Mouse (Mus musculus): Measurements from ENCODE around the gene Trap1. TPM values are rescaled to one million over a fixed set of nuclear protein-coding genes. Genes with fewer than 3 reads are reported as not detected.

Gene Trap1
- 90.9 and 94.2 TPM in 2 replicates for polyA plus RNA-seq (2012; rRNA removed)

DNA sequence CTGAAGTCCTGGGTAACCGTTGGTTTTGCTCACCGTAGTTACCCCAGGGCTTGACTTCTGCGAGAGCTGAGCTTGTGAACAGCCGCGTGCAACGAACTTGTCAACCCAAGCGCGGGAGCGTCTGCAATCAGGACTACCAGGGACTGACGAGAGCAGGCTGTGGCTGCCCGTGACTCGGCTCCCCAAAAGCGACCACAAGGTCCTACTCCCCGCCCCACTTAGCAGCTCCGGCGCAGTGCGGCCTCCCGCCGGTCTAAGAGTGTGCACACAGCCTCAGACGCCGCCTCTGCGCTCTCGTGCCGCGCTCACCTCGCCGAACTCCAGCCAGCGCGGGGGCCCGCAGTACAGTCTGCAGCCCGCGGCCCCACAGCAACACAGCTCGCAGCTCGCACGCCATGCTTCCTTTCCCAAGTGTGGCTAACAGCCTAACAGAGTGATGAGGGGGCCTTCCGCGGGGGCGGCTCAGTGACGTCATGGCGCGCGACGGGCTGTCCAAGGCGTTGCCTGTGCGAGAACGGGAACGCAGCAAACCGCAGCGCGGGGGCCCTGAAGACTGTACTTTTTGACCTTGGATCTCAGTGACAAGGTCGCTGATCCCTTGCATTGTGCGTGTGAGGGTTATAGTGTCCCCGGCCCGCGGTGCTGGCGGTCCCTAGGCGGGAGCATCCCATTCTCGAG is at the start of gene Trap1:
Gene Trap1, minus strand, starts transcription at position 444 of the 678 bp plus-strand sequence.
- peaks cover 11% of the 10 kb centered on the region for H3K4me1 ChIP-seq (replicated peaks; ENCODE audit: control insufficient read depth, insufficient read depth, low read length)
- no peaks in the 10 kb centered on the region for H3K27me3 ChIP-seq (ENCODE audit: control insufficient read depth, insufficient read depth, low read length)
- H3K4me3 ChIP-seq (ENCODE audit: control insufficient read depth, insufficient read depth, low read length), result peak within 1 kb of the TSS; percentile 90
- TF ChIP-seq POLR2A (IDR thresholded peaks at IDR 0.05; ENCODE audit: control insufficient read depth, extremely low read depth, insufficient read depth, low read length, poor library complexity), result peak; percentile 64
- no peak for TF ChIP-seq CTCF (IDR thresholded peaks at IDR 0.05; ENCODE audit: borderline replicate concordance, control insufficient read depth, extremely low read depth, insufficient read depth, low read length, poor library complexity)
- H3K36me3 ChIP-seq (ENCODE audit: control insufficient read depth, insufficient read depth, low read length), result no peaks in the 10 kb centered on the region
- peak; percentile 96 for DNase-seq
- peak within 1 kb of the TSS; percentile 66 for H3K27ac ChIP-seq (ENCODE audit: control insufficient read depth, insufficient read depth, low read length)
- under 1% methylated on average over 58 of the region's 58 CpGs for WGBS

DNA sequence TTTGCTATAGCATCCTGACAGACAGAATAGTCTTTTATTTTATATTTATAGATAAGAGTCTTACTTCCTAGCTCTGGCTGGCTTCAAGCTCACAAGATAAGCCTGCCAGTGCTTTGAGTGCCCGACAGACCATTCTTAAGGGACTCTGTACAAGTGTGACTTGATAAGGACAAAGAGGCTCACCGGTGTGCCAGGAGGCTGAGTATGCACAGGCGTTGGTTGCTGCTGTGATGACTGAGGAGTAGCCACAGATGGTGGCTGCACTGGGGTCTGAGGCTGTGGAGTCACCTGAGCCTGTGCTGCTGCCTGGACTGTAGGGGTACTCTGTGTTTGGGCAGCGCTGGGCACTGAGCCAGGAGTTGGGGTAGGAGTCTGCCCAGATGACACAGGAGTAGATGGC is 39.4 kb upstream of the Trap1 start:
- Histone ChIP-seq H3K4me1 (replicated peaks; ENCODE audit: control insufficient read depth, insufficient read depth, low read length) (no peaks in the 10 kb centered on the region), H3K36me3 (ENCODE audit: control insufficient read depth, insufficient read depth, low read length) (peaks cover 89% of the 10 kb centered on the region), H3K4me3 (ENCODE audit: control insufficient read depth, insufficient read depth, low read length) (no peak overlapping the region), H3K27ac (ENCODE audit: control insufficient read depth, insufficient read depth, low read length) (no peak overlapping the region), H3K27me3 (ENCODE audit: control insufficient read depth, insufficient read depth, low read length) (no peaks in the 10 kb centered on the region)
- TF ChIP-seq CTCF (IDR thresholded peaks at IDR 0.05; ENCODE audit: borderline replicate concordance, control insufficient read depth, extremely low read depth, insufficient read depth, low read length, poor library complexity), result no peak
- WGBS, result 98% methylated on average over 4 of the region's 4 CpGs
- no peak for DNase-seq

DNA sequence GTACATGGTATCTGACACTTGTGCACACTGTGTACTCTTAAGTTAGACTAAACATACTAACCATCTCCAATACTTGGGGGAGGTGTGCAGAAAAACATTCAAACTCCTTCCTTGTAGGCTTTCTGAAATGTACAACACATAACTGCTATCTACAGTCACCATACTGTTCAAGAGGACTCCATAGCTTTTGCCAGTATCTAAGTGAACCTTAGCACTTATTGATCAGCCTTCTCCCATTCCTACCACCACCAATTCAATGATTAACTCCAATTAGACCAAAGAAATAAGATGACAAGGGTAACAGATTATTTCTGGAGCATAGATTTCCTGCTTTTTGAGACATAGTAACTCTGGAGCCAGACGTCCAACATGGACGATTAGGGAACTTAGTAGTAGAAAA is 22.7 kb upstream of the Trap1 start:
- DNase-seq, result no peak
- TF ChIP-seq POLR2A (IDR thresholded peaks at IDR 0.05; ENCODE audit: control insufficient read depth, extremely low read depth, insufficient read depth, low read length, poor library complexity), result no peak
- TF ChIP-seq CTCF (IDR thresholded peaks at IDR 0.05; ENCODE audit: borderline replicate concordance, control insufficient read depth, extremely low read depth, insufficient read depth, low read length, poor library complexity), result no peak
- H3K36me3 ChIP-seq (ENCODE audit: control insufficient read depth, insufficient read depth, low read length), result peaks cover 45% of the 10 kb centered on the region
- H3K27me3 ChIP-seq (ENCODE audit: control insufficient read depth, insufficient read depth, low read length), result no peaks in the 10 kb centered on the region
- H3K27ac ChIP-seq (ENCODE audit: control insufficient read depth, insufficient read depth, low read length), result no peak overlapping the region
- WGBS, result 94% methylated on average over 2 of the region's 2 CpGs
- H3K4me3 ChIP-seq (ENCODE audit: control insufficient read depth, insufficient read depth, low read length), result no peak overlapping the region
- no peaks in the 10 kb centered on the region for H3K4me1 ChIP-seq (replicated peaks; ENCODE audit: control insufficient read depth, insufficient read depth, low read length)

DNA sequence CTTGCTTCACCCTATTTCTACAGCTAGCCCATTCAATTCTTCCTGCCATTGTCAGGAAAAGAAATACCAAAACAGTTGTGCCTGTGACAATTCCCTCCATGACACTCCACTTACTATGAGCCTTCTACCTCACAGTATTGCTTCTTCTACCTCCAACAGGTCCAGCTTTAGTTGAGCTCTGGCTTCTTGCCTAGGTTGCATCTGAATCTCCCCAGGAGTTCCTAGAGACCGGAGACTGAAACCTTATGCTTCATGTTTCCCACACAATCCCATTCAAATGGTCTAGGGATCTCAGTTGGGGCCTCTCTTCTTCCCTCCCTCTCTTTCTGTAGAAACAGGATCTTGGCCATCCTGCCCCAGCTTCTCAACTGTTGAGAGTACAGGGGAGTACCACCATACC is 19.9 kb upstream of the Trap1 start:
- Histone ChIP-seq H3K36me3 (ENCODE audit: control insufficient read depth, insufficient read depth, low read length) (peaks cover 67% of the 10 kb centered on the region), H3K4me3 (ENCODE audit: control insufficient read depth, insufficient read depth, low read length) (no peak overlapping the region), H3K27ac (ENCODE audit: control insufficient read depth, insufficient read depth, low read length) (no peak overlapping the region), H3K27me3 (ENCODE audit: control insufficient read depth, insufficient read depth, low read length) (no peaks in the 10 kb centered on the region), H3K4me1 (replicated peaks; ENCODE audit: control insufficient read depth, insufficient read depth, low read length) (no peaks in the 10 kb centered on the region)
- DNase-seq, result no peak
- WGBS, result 100% methylated on average over 1 of the region's 1 CpGs
- TF ChIP-seq CTCF (IDR thresholded peaks at IDR 0.05; ENCODE audit: borderline replicate concordance, control insufficient read depth, extremely low read depth, insufficient read depth, low read length, poor library complexity), result no peak
- TF ChIP-seq POLR2A (IDR thresholded peaks at IDR 0.05; ENCODE audit: control insufficient read depth, extremely low read depth, insufficient read depth, low read length, poor library complexity), result no peak

DNA sequence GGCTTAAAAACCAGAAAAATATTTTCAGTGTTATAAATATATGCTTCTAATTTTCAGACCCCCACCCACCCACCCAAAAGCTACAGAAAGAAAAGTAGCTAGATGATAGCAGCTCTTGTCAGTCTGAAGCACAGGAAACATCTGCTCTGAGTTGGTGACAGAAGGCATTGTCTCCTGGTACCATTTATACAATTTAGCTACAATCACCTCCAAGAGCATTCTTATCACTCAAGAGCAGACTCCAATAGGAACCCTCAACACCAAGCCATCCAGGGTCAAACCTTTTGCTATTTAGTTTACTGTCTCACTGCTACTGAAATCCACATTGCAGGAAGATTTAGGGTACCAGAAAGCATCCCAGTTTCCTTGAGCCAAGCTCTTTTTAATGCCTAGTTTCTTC is 19.3 kb upstream of the Trap1 start:
- no peak for DNase-seq
- Histone ChIP-seq H3K4me1 (replicated peaks; ENCODE audit: control insufficient read depth, insufficient read depth, low read length) (no peaks in the 10 kb centered on the region), H3K27me3 (ENCODE audit: control insufficient read depth, insufficient read depth, low read length) (no peaks in the 10 kb centered on the region), H3K36me3 (ENCODE audit: control insufficient read depth, insufficient read depth, low read length) (peaks cover 73% of the 10 kb centered on the region), H3K27ac (ENCODE audit: control insufficient read depth, insufficient read depth, low read length) (no peak overlapping the region), H3K4me3 (ENCODE audit: control insufficient read depth, insufficient read depth, low read length) (no peak overlapping the region)
- TF ChIP-seq CTCF (IDR thresholded peaks at IDR 0.05; ENCODE audit: borderline replicate concordance, control insufficient read depth, extremely low read depth, insufficient read depth, low read length, poor library complexity), result no peak
- TF ChIP-seq POLR2A (IDR thresholded peaks at IDR 0.05; ENCODE audit: control insufficient read depth, extremely low read depth, insufficient read depth, low read length, poor library complexity), result no peak

DNA sequence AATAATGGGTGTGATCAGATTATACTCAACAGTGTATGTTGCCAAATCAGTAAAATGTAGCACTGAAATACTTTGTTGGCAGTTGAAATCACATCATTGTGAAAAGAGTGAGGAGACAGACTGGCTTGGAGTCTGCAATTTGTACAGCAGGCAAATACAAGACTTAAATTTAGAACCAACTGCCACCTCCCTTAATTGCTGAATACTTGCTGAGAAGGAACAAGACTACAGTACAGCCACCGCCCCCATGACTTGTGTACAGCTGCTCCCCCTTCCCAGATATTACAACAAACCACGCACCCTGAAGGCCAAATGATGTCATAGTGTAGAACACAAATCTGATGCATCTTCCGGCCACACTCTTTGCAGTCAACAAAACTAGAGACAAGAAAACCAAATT is 18.5 kb upstream of the Trap1 start:
- TF ChIP-seq CTCF (IDR thresholded peaks at IDR 0.05; ENCODE audit: borderline replicate concordance, control insufficient read depth, extremely low read depth, insufficient read depth, low read length, poor library complexity) (no peak), POLR2A (IDR thresholded peaks at IDR 0.05; ENCODE audit: control insufficient read depth, extremely low read depth, insufficient read depth, low read length, poor library complexity) (no peak)
- Histone ChIP-seq H3K36me3 (ENCODE audit: control insufficient read depth, insufficient read depth, low read length) (peaks cover 75% of the 10 kb centered on the region), H3K27me3 (ENCODE audit: control insufficient read depth, insufficient read depth, low read length) (no peaks in the 10 kb centered on the region), H3K4me1 (replicated peaks; ENCODE audit: control insufficient read depth, insufficient read depth, low read length) (no peaks in the 10 kb centered on the region), H3K27ac (ENCODE audit: control insufficient read depth, insufficient read depth, low read length) (no peak overlapping the region), H3K4me3 (ENCODE audit: control insufficient read depth, insufficient read depth, low read length) (no peak overlapping the region)
- DNase-seq, result no peak
- over 99% methylated on average over 3 of the region's 3 CpGs for WGBS

All from thymus, adult 2 months (tissue).